Mouse (Mus musculus): ENCODE data around the gene Zfp217. TPM values are rescaled to one million over a fixed set of nuclear protein-coding genes. Genes with fewer than 3 reads are reported as not detected.

The Zfp217 gene
- polyA plus RNA-seq, 1 experiment from 2014 or later, result 3.6 TPM

DNA sequence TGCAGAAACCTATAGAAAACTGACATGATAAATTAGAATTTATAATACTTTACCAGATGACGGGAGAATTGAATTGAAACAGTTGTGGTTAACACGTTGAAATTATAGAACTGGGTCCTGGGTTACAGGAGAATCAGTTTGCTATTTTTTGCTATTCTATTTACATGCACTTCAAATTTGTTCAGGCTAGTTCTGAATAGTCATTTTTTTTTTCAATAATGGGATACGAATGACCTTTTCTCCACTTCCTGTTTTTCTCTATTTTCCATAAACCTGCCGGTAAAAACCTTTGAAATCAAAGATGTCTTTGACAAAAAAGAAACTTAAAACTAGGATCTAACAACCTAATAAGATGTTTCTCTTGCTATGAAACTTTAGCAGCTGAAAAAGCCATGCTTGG lies 733 bp downstream of the Zfp217 start:
- Histone ChIP-seq H3K4me1 (ENCODE audit: control insufficient read depth, insufficient read depth, low read length) (peaks cover 4% of the 10 kb centered on the region), H3K27ac (replicated peaks; ENCODE audit: low read depth, low read length) (no peak overlapping the region; the same call in 1 of the 2 replicates), H3K9ac (ENCODE audit: low read depth, low read length) (no peak overlapping the region), H3K27me3 (replicated peaks; ENCODE audit: control insufficient read depth, insufficient read depth, low read length) (no peaks in the 10 kb centered on the region), H3K36me3 (ENCODE audit: control insufficient read depth, insufficient read depth, low read length) (no peaks in the 10 kb centered on the region), H3K4me3 (ENCODE audit: low read depth, low read length) (no peak overlapping the region), H3K9me3 (ENCODE audit: control insufficient read depth, low read length) (no peaks in the 10 kb centered on the region), H3K4me2 (ENCODE audit: low read depth, low read length) (peak overlapping the region; percentile 1; the same call in 1 of the 2 replicates)
- ATAC-seq (ENCODE audit: low read depth) (no peak), DNase-seq (ENCODE audit: low spot score) (no peak)
- 55% methylated on average over 4 of the region's 4 CpGs for WGBS

DNA sequence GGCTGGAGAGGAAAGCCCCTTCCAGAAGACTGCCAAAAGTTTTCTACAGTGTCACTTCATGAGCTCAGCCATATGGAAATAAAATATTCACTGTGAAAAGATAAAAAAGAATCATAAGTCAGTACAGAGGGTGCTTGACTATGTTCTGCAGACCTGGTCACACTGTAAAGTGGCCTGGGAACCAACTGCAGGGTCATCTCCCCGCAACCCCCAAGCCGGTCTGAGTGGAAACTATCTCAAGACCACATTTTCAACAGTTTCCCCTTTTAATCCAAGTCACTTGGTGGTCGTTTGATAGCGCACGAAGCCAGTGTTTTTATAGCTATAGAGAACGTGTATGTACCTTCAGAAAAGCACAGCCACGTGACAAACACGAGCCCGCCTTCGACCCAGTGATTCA lies 3.6 kb downstream of the Zfp217 start:
- H3K4me1 ChIP-seq (ENCODE audit: control insufficient read depth, insufficient read depth, low read length), result peaks cover 9% of the 10 kb centered on the region
- no peaks in the 10 kb centered on the region for H3K9me3 ChIP-seq (ENCODE audit: control insufficient read depth, low read length)
- no peak overlapping the region for H3K4me2 ChIP-seq (ENCODE audit: low read depth, low read length)
- no peaks in the 10 kb centered on the region for H3K27me3 ChIP-seq (replicated peaks; ENCODE audit: control insufficient read depth, insufficient read depth, low read length)
- H3K36me3 ChIP-seq (ENCODE audit: control insufficient read depth, insufficient read depth, low read length), result no peaks in the 10 kb centered on the region
- no peak overlapping the region for H3K4me3 ChIP-seq (ENCODE audit: low read depth, low read length)
- no peak overlapping the region for H3K27ac ChIP-seq (replicated peaks; ENCODE audit: low read depth, low read length)
- H3K9ac ChIP-seq (ENCODE audit: low read depth, low read length), result no peak overlapping the region
- ATAC-seq (ENCODE audit: low read depth) (no peak), DNase-seq (ENCODE audit: low spot score) (no peak)
- WGBS, result 83% methylated on average over 10 of the region's 10 CpGs

DNA sequence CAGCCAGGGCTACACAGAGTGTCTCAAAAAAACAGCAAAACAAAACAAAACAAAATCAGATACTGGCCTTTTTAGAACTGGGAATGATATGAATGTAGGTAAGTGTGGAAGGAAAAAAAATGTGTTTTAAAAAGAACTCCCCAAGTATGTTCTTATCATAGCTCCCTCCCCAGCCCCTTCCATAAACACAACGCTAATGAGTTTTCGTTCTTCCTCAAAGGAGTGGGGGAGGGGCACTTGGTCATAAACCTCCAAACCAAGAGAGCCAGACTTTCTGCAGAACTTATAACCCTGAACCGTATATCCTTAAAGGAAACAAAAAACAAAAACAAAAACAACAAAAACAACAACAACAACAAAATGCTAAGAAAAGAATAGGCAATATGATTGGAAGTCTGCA lies 4.0 kb downstream of the Zfp217 start:
- H3K4me1 ChIP-seq (ENCODE audit: control insufficient read depth, insufficient read depth, low read length), result peaks cover 9% of the 10 kb centered on the region
- ATAC-seq (ENCODE audit: low read depth), result no peak
- 30% methylated on average over 3 of the region's 3 CpGs for WGBS

DNA sequence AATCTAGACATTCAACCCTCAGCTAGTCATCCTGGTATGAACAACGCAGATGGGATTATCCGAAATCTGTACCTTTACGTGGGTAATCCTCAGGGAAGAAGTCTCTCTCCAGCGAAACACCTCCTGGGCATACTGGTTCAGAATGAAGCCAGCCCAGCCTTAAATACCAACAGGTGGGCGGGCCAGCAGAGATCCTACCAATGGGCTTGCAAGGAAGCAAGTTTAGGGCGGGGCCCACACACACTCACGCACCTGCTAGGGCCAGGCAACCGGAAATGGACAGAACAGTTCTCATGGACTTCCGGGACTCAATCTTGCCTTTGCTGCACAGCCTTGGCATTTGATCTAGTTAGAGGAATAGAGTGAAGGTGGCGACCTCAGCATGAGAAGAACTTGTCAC lies 5.4 kb downstream of the Zfp217 start:
- Histone ChIP-seq H3K9me3 (ENCODE audit: control insufficient read depth, low read length) (no peaks in the 10 kb centered on the region), H3K4me2 (ENCODE audit: low read depth, low read length) (no peak overlapping the region), H3K36me3 (ENCODE audit: control insufficient read depth, insufficient read depth, low read length) (no peaks in the 10 kb centered on the region), H3K27ac (replicated peaks; ENCODE audit: low read depth, low read length) (no peak overlapping the region), H3K4me3 (ENCODE audit: low read depth, low read length) (no peak overlapping the region), H3K4me1 (ENCODE audit: control insufficient read depth, insufficient read depth, low read length) (peaks cover 8% of the 10 kb centered on the region), H3K27me3 (replicated peaks; ENCODE audit: control insufficient read depth, insufficient read depth, low read length) (no peaks in the 10 kb centered on the region), H3K9ac (ENCODE audit: low read depth, low read length) (no peak overlapping the region)
- 92% methylated on average over 10 of the region's 10 CpGs for WGBS
- DNase-seq (ENCODE audit: low spot score), result no peak
- ATAC-seq (ENCODE audit: low read depth), result no peak

More for the DNA sequence above, 4.0 kb downstream of the Zfp217 start:
- Histone ChIP-seq H3K4me3 (ENCODE audit: low read depth, low read length) (no peak overlapping the region), H3K9me3 (ENCODE audit: control insufficient read depth, low read length) (no peaks in the 10 kb centered on the region), H3K9ac (ENCODE audit: low read depth, low read length) (no peak overlapping the region), H3K36me3 (ENCODE audit: control insufficient read depth, insufficient read depth, low read length) (no peaks in the 10 kb centered on the region), H3K27me3 (replicated peaks; ENCODE audit: control insufficient read depth, insufficient read depth, low read length) (no peaks in the 10 kb centered on the region), H3K4me2 (ENCODE audit: low read depth, low read length) (no peak overlapping the region), H3K27ac (replicated peaks; ENCODE audit: low read depth, low read length) (no peak overlapping the region)
- DNase-seq (ENCODE audit: low spot score), result no peak

DNA sequence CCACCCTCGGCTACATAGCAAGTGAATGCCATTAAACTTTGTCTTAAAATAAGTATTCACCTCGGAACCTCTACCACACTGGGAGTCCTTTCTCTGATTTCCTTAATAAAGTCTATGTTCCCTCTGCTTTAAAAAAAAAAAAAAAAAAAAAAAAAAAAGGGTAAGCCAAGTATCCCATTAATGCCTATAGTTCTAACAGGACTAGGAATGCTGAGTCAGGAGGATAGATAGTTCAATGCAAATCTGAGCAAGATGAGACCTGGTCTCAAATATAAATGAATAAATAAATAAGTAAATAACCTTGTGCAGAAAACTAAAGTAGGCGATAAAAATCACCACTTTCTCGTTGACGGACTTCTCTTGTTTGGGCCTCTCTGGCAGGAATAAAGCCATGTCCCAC lies 6.4 kb downstream of the Zfp217 start:
- Histone ChIP-seq H3K27ac (replicated peaks; ENCODE audit: low read depth, low read length) (no peak overlapping the region), H3K9ac (ENCODE audit: low read depth, low read length) (no peak overlapping the region), H3K4me1 (ENCODE audit: control insufficient read depth, insufficient read depth, low read length) (peaks cover 4% of the 10 kb centered on the region; the same call in 1 of the 2 replicates), H3K4me3 (ENCODE audit: low read depth, low read length) (no peak overlapping the region), H3K9me3 (ENCODE audit: control insufficient read depth, low read length) (no peaks in the 10 kb centered on the region), H3K27me3 (replicated peaks; ENCODE audit: control insufficient read depth, insufficient read depth, low read length) (no peaks in the 10 kb centered on the region), H3K36me3 (ENCODE audit: control insufficient read depth, insufficient read depth, low read length) (no peaks in the 10 kb centered on the region), H3K4me2 (ENCODE audit: low read depth, low read length) (no peak overlapping the region)
- WGBS, result 92% methylated on average over 5 of the region's 5 CpGs
- DNase-seq (ENCODE audit: low spot score) (no peak), ATAC-seq (ENCODE audit: low read depth) (no peak)

DNA sequence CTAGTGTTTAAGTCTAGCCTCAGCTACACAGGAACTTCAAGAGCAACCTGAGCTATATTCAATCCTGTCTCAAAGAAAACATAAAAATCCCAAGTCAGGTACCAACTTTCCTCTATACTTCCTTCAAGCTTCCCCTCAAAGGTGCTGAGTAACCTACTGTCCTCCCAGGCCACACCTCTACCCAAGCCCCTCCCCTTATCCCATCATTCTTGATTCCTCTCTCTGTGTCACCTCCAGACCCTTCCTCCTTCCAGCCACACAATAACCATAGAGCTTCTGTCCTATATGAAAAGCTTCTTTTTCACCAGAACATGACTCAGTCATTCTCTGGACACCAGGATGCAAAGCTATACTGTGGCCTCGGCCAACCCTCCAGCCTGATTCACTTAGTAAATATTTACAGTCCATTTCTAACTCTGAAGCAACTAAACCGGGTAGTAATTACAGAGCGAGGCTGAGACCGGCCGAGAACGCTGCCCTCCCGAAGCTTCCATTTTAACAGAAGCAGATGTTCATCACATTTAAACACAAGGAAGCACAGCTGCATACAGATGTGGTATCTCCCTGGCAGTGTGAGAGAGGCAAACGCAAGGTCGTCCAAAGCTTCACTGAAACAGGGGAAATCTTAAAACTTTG lies 8.4 kb downstream of the Zfp217 start:
- Histone ChIP-seq H3K9ac (ENCODE audit: low read depth, low read length) (no peak overlapping the region), H3K36me3 (ENCODE audit: control insufficient read depth, insufficient read depth, low read length) (no peaks in the 10 kb centered on the region), H3K4me2 (ENCODE audit: low read depth, low read length) (no peak overlapping the region), H3K4me3 (ENCODE audit: low read depth, low read length) (no peak overlapping the region), H3K9me3 (ENCODE audit: control insufficient read depth, low read length) (no peaks in the 10 kb centered on the region), H3K27me3 (replicated peaks; ENCODE audit: control insufficient read depth, insufficient read depth, low read length) (no peaks in the 10 kb centered on the region), H3K27ac (replicated peaks; ENCODE audit: low read depth, low read length) (no peak overlapping the region), H3K4me1 (ENCODE audit: control insufficient read depth, insufficient read depth, low read length) (peaks cover 8% of the 10 kb centered on the region; the same call in 1 of the 2 replicates)
- no peak for ATAC-seq (ENCODE audit: low read depth)
- no peak for DNase-seq (ENCODE audit: low spot score)
- 22% methylated on average over 9 of the region's 9 CpGs for WGBS

DNA sequence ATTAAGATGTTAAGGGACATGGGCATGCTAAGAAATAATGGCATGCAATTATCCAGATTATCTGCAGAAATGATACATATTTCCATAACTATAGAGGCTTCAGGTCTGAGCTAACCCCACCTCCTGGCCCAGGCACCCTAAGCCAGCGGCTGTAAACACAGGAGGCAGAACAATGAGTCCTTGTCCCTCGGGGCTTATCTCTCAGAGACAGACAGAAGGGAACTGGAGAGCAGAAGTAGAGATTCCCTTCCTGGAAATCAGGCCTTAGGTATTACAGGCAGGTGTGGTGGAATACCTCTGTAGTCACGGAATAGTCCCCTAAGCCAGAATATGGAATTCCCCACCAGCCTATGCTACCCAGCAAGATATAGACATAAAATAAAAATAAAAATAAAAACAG lies 11.0 kb downstream of the Zfp217 start:
- Histone ChIP-seq H3K27ac (replicated peaks; ENCODE audit: low read depth, low read length) (no peak overlapping the region), H3K36me3 (ENCODE audit: control insufficient read depth, insufficient read depth, low read length) (no peaks in the 10 kb centered on the region), H3K9ac (ENCODE audit: low read depth, low read length) (no peak overlapping the region), H3K4me2 (ENCODE audit: low read depth, low read length) (no peak overlapping the region), H3K4me3 (ENCODE audit: low read depth, low read length) (no peak overlapping the region), H3K4me1 (ENCODE audit: control insufficient read depth, insufficient read depth, low read length) (peaks cover 13% of the 10 kb centered on the region; the same call in 1 of the 2 replicates), H3K9me3 (ENCODE audit: control insufficient read depth, low read length) (no peaks in the 10 kb centered on the region), H3K27me3 (replicated peaks; ENCODE audit: control insufficient read depth, insufficient read depth, low read length) (no peaks in the 10 kb centered on the region)
- DNase-seq (ENCODE audit: low spot score) (no peak), ATAC-seq (ENCODE audit: low read depth) (no peak)
- WGBS, result 58% methylated on average over 3 of the region's 3 CpGs

DNA sequence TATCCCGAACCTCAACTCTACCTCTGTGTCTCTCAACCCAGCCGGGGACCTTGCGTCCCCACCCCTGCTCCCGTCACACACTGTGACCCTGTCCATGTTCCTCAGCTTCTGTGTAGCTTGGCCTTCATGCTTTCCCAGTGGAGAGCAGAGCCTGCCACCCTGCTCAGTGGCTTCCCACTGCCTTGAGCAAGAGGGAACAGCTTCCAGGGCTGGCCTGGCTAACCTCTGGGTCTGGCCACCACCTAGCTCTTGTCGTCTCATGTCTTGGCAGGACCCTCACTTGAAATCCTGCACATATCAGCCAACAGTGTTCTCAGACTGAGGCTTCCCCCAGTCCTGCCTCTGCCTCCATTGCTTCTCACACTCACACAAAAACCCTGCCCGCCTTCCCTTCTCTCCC lies 12.1 kb downstream of the Zfp217 start:
- 91% methylated on average over 6 of the region's 6 CpGs for WGBS
- Histone ChIP-seq H3K4me1 (ENCODE audit: control insufficient read depth, insufficient read depth, low read length) (peaks cover 13% of the 10 kb centered on the region; the same call in 1 of the 2 replicates), H3K36me3 (ENCODE audit: control insufficient read depth, insufficient read depth, low read length) (no peaks in the 10 kb centered on the region), H3K4me2 (ENCODE audit: low read depth, low read length) (no peak overlapping the region), H3K4me3 (ENCODE audit: low read depth, low read length) (no peak overlapping the region), H3K9me3 (ENCODE audit: control insufficient read depth, low read length) (no peaks in the 10 kb centered on the region), H3K27me3 (replicated peaks; ENCODE audit: control insufficient read depth, insufficient read depth, low read length) (no peaks in the 10 kb centered on the region), H3K27ac (replicated peaks; ENCODE audit: low read depth, low read length) (no peak overlapping the region), H3K9ac (ENCODE audit: low read depth, low read length) (no peak overlapping the region)
- no peak for DNase-seq (ENCODE audit: low spot score)
- ATAC-seq (ENCODE audit: low read depth), result no peak

DNA sequence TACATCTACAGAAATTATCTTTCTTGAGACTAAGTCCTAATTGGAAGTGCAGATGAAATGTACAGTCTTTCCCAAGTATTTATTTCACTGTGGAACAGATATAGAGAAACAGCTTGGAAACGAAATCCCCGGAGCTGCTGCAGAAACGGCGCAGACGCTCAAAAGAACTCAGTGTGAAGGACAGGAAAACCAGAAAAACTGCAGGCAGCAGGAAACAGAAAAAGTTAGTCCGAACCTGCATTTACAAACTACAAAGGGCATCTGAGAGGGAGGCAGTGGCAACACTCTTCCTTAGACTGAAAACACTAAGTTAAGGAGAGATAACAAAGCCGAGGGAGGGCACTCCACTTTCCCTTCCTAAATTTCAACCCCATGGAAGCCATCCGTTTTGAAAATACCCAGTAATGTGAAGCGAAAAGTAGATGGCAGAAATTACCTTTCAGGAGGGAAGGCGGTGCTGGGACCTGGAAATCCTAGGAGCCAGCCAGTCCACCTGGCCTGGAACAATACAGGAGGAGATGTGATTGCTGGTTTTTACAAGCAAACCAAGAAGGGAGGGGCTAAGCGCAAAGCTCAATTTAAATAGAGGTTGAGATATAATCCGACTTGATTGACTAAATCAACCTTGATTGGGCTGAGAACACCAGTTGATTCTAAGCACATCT lies 13.7 kb downstream of the Zfp217 start:
- H3K9ac ChIP-seq (ENCODE audit: low read depth, low read length), result peak overlapping the region; percentile 67
- H3K4me1 ChIP-seq (ENCODE audit: control insufficient read depth, insufficient read depth, low read length), result peaks cover 8% of the 10 kb centered on the region; the same call in 1 of the 2 replicates
- H3K4me2 ChIP-seq (ENCODE audit: low read depth, low read length), result peak overlapping the region; percentile 70
- peak overlapping the region; percentile 87 for H3K27ac ChIP-seq (replicated peaks; ENCODE audit: low read depth, low read length)
- H3K9me3 ChIP-seq (ENCODE audit: control insufficient read depth, low read length), result no peaks in the 10 kb centered on the region
- H3K27me3 ChIP-seq (replicated peaks; ENCODE audit: control insufficient read depth, insufficient read depth, low read length), result no peaks in the 10 kb centered on the region
- 10% methylated on average over 12 of the region's 12 CpGs for WGBS
- ATAC-seq (ENCODE audit: low read depth) (no peak), DNase-seq (ENCODE audit: low spot score) (peak; percentile 39)
- H3K36me3 ChIP-seq (ENCODE audit: control insufficient read depth, insufficient read depth, low read length), result no peaks in the 10 kb centered on the region
- peak overlapping the region; percentile 89 for H3K4me3 ChIP-seq (ENCODE audit: low read depth, low read length)

Data from embryonic facial prominence, embryonic 14.5 days (tissue).